10 mouse cellular contexts compared by ENCODE assay signal in genomic region chr2:28688431-28688830, GRCm38 (mm10). TPM values are rescaled to one million over a fixed set of nuclear protein-coding genes. Genes with fewer than 3 reads are reported as not detected.
DNase-seq lines count a peak whose midpoint lies in the region; ATAC-seq and TF ChIP-seq lines count a peak whose summit lies in the region.
"Had no signal": no experiment of that assay in that cellular context is flagged by ENCODE, and none has a peak within 500 bp of the region (broad histone marks: within the 10 kb centered on the region; RNA-seq: fewer than 3 reads in every experiment).

No protein-coding gene starts in this region.

- whole genome bisulfite sequencing in intestine, embryonic 14.5 days, result 42% methylated on average over 3 of the region's 3 CpGs
- 45% methylated on average over 3 of the region's 3 CpGs for WGBS in intestine, embryonic 16.5 days
- WGBS in embryonic facial prominence, embryonic 14.5 days, result 43% methylated on average over 3 of the region's 3 CpGs
- WGBS in kidney, embryonic 14.5 days, result 32% methylated on average over 3 of the region's 3 CpGs

- H3K4me1 ChIP-seq in intestine, embryonic 14.5 days (replicated peaks; ENCODE audit: control insufficient read depth, insufficient read depth, low read length), result no peaks in the 10 kb centered on the region
- H3K4me1 ChIP-seq in intestine, embryonic 16.5 days (ENCODE audit: control insufficient read depth, insufficient read depth, low read length), result no peaks in the 10 kb centered on the region
- H3K4me1 ChIP-seq in G1E (ENCODE audit: insufficient read depth, low read depth, low read length), result peaks cover 16% of the 10 kb centered on the region; the same call in 1 of the 2 replicates
- H3K4me1 ChIP-seq in embryonic facial prominence, embryonic 14.5 days (ENCODE audit: control insufficient read depth, insufficient read depth, low read length), result no peaks in the 10 kb centered on the region
- no peaks in the 10 kb centered on the region for H3K4me1 ChIP-seq in kidney, embryonic 14.5 days (ENCODE audit: control insufficient read depth, insufficient read depth, low read length)
- H3K4me1 ChIP-seq: embryonic facial prominence, embryonic 12.5 days; limb, embryonic 15.5 days had no signal

- no peak overlapping the region for H3K9ac ChIP-seq in intestine, embryonic 14.5 days (ENCODE audit: low read length)
- no peak overlapping the region for H3K9ac ChIP-seq in intestine, embryonic 16.5 days (ENCODE audit: low read depth, low read length)
- H3K9ac ChIP-seq in embryonic facial prominence, embryonic 14.5 days (ENCODE audit: low read depth, low read length), result no peak overlapping the region
- H3K9ac ChIP-seq in kidney, embryonic 14.5 days (ENCODE audit: low read depth, low read length), result no peak overlapping the region
- H3K9ac ChIP-seq: embryonic facial prominence, embryonic 12.5 days; limb, embryonic 15.5 days had no signal

- H3K4me3 ChIP-seq in intestine, embryonic 14.5 days (ENCODE audit: low read depth, low read length), result no peak overlapping the region
- H3K4me3 ChIP-seq in intestine, embryonic 16.5 days (ENCODE audit: low read length), result no peak overlapping the region
- H3K4me3 ChIP-seq in G1E (ENCODE audit: low read depth, low read length), result no peak overlapping the region
- H3K4me3 ChIP-seq in embryonic facial prominence, embryonic 14.5 days (ENCODE audit: low read depth, low read length), result no peak overlapping the region
- H3K4me3 ChIP-seq in kidney, embryonic 14.5 days (ENCODE audit: low read length), result no peak overlapping the region
- H3K4me3 ChIP-seq: embryonic facial prominence, embryonic 12.5 days; limb, embryonic 15.5 days had no signal

- peak; percentile 66 for TF ChIP-seq CTCF in G1E (IDR thresholded peaks at IDR 0.05; ENCODE audit: low read depth, low read length)

- peak; percentile 58 for DNase-seq in intestine, embryonic 14.5 days (ENCODE audit: low spot score)
- DNase-seq in 416B (ENCODE audit: low read depth) (peak; percentile 64), G1E (ENCODE audit: low spot score) (peak; percentile 59)
- DNase-seq in embryonic facial prominence, embryonic 14.5 days (ENCODE audit: low spot score), result peak; percentile 45
- peak; percentile 57 for DNase-seq in retina, postnatal 1 day

- peaks cover 44% of the 10 kb centered on the region for H3K36me3 ChIP-seq in intestine, embryonic 14.5 days (ENCODE audit: control insufficient read depth, insufficient read depth, low read length)
- 0 out of 2 replicates have a peak, but pooled peaks cover 4% of the 10 kb centered on the region for H3K36me3 ChIP-seq in intestine, embryonic 16.5 days (ENCODE audit: control insufficient read depth, insufficient read depth, low read length)
- H3K36me3 ChIP-seq in G1E (replicated peaks), result peaks cover 87% of the 10 kb centered on the region
- peaks cover 42% of the 10 kb centered on the region for H3K36me3 ChIP-seq in embryonic facial prominence, embryonic 14.5 days (ENCODE audit: control insufficient read depth, insufficient read depth, low read length)
- H3K36me3 ChIP-seq in kidney, embryonic 14.5 days (ENCODE audit: control insufficient read depth, insufficient read depth, low read length), result peaks cover 43% of the 10 kb centered on the region

- H3K9me3 ChIP-seq in intestine, embryonic 14.5 days (ENCODE audit: control insufficient read depth, low read length), result no peaks in the 10 kb centered on the region
- H3K9me3 ChIP-seq in intestine, embryonic 16.5 days (ENCODE audit: control insufficient read depth, low read length), result no peaks in the 10 kb centered on the region
- H3K9me3 ChIP-seq in G1E (replicated peaks), result no peaks in the 10 kb centered on the region
- H3K9me3 ChIP-seq in embryonic facial prominence, embryonic 14.5 days (ENCODE audit: control insufficient read depth, low read length), result no peaks in the 10 kb centered on the region
- H3K9me3 ChIP-seq in kidney, embryonic 14.5 days (ENCODE audit: control insufficient read depth, low read length), result no peaks in the 10 kb centered on the region
- H3K9me3 ChIP-seq: embryonic facial prominence, embryonic 12.5 days; limb, embryonic 15.5 days had no signal

- no peak overlapping the region for H3K27ac ChIP-seq in intestine, embryonic 14.5 days (ENCODE audit: low read depth)
- no peak overlapping the region for H3K27ac ChIP-seq in intestine, embryonic 16.5 days (ENCODE audit: low read length)
- no peak overlapping the region for H3K27ac ChIP-seq in embryonic facial prominence, embryonic 14.5 days (replicated peaks; ENCODE audit: low read depth, low read length)
- H3K27ac ChIP-seq in kidney, embryonic 14.5 days (ENCODE audit: low read depth, low read length), result no peak overlapping the region
- H3K27ac ChIP-seq: embryonic facial prominence, embryonic 12.5 days; limb, embryonic 15.5 days had no signal

- H3K4me2 ChIP-seq in intestine, embryonic 14.5 days (ENCODE audit: low read length), result no peak overlapping the region
- H3K4me2 ChIP-seq in intestine, embryonic 16.5 days (ENCODE audit: low read depth, low read length), result no peak overlapping the region
- H3K4me2 ChIP-seq in embryonic facial prominence, embryonic 14.5 days (ENCODE audit: low read depth, low read length), result no peak overlapping the region
- H3K4me2 ChIP-seq in kidney, embryonic 14.5 days (replicated peaks; ENCODE audit: low read depth, low read length), result no peak overlapping the region
- H3K4me2 ChIP-seq: embryonic facial prominence, embryonic 12.5 days; limb, embryonic 15.5 days had no signal

- no peaks in the 10 kb centered on the region for H3K27me3 ChIP-seq in intestine, embryonic 14.5 days (replicated peaks; ENCODE audit: control insufficient read depth, insufficient read depth, low read length)
- no peaks in the 10 kb centered on the region for H3K27me3 ChIP-seq in intestine, embryonic 16.5 days (replicated peaks; ENCODE audit: control insufficient read depth, insufficient read depth, low read length)
- H3K27me3 ChIP-seq in G1E (ENCODE audit: insufficient read depth, low read length), result no peaks in the 10 kb centered on the region; the same call in 1 of the 2 replicates
- H3K27me3 ChIP-seq in embryonic facial prominence, embryonic 14.5 days (replicated peaks; ENCODE audit: control insufficient read depth, insufficient read depth, low read length), result no peaks in the 10 kb centered on the region
- no peaks in the 10 kb centered on the region for H3K27me3 ChIP-seq in kidney, embryonic 14.5 days (ENCODE audit: control insufficient read depth, insufficient read depth, low read length)
- H3K27me3 ChIP-seq: embryonic facial prominence, embryonic 12.5 days; limb, embryonic 15.5 days had no signal

- no peak for ATAC-seq in intestine, embryonic 14.5 days (replicated peaks; ENCODE audit: low FRiP score, low TSS enrichment, low read depth)
- ATAC-seq in intestine, embryonic 16.5 days, result no peak
- ATAC-seq in G1E (ENCODE audit: extremely low read depth, insufficient number of reproducible peaks, low FRiP score, poor library complexity, severe bottlenecking), result no peak
- ATAC-seq in embryonic facial prominence, embryonic 14.5 days (ENCODE audit: low read depth), result 0 out of 2 replicates have a peak, but pooled peaks have one; percentile 53
- ATAC-seq in activated CD4-positive, CD25-positive, alpha-beta regulatory T cell, adult 4 months, result no peak
- ATAC-seq in kidney, embryonic 14.5 days (ENCODE audit: low FRiP score, low TSS enrichment), result no peak

RNA-seq across cellular contexts. Expression of gene Spaca9, which starts 11.1 kb away (rescaled TPM):
- 1.3 and 1.6 TPM in 2 replicates for polyA plus RNA-seq in intestine, embryonic 14.5 days (2014; fragmentation: Nextera tagmentation; extraction: Ambion mirVana)
- 0.50 and 1.1 TPM in 2 replicates for polyA plus RNA-seq in intestine, embryonic 16.5 days (2015; fragmentation: Nextera tagmentation; extraction: Ambion mirVana)
- total RNA-seq in G1E (2014; fragmentation: Nextera tagmentation) (5.6 and 7.9 TPM in 2 replicates), G1E (2017) (15.4 and 22.3 TPM in 2 replicates)
- polyA plus RNA-seq in G1E (2012), result 1.4 and 1.8 TPM in 2 replicates
- polyA plus RNA-seq in embryonic facial prominence, embryonic 14.5 days (2014; fragmentation: Nextera tagmentation; extraction: Ambion mirVana), result 3.2 and 4.4 TPM in 2 replicates
- polyA plus RNA-seq in activated CD4-positive, CD25-positive, alpha-beta regulatory T cell, adult 4 months (2017; shearing (Covaris generic)), result 1 to 10 TPM in 1 of 2 experiments, not detected in 1; 1.4 TPM
- 4.0 and 4.9 TPM in 2 replicates for polyA plus RNA-seq in kidney, embryonic 14.5 days (2014; fragmentation: Nextera tagmentation; extraction: Ambion mirVana)

RNA-seq across cellular contexts. Expression of gene Ak8, which starts 11.5 kb away (rescaled TPM):
- polyA plus RNA-seq in intestine, embryonic 14.5 days (2014; fragmentation: Nextera tagmentation; extraction: Ambion mirVana), result 0.19 and 1.3 TPM in 2 replicates
- 0.22 and 0.35 TPM in 2 replicates for polyA plus RNA-seq in intestine, embryonic 16.5 days (2015; fragmentation: Nextera tagmentation; extraction: Ambion mirVana)
- total RNA-seq in G1E (2014; fragmentation: Nextera tagmentation) (9.3 and 14.8 TPM in 2 replicates), G1E (2017) (2.8 and 3.5 TPM in 2 replicates)
- polyA plus RNA-seq in G1E (2012), result 0.38 and 0.41 TPM in 2 replicates
- polyA plus RNA-seq in embryonic facial prominence, embryonic 14.5 days (2014; fragmentation: Nextera tagmentation; extraction: Ambion mirVana), result 1.2 and 2.0 TPM in 2 replicates
- polyA plus RNA-seq in activated CD4-positive, CD25-positive, alpha-beta regulatory T cell, adult 4 months (2017; shearing (Covaris generic)), result not detected
- polyA plus RNA-seq in kidney, embryonic 14.5 days (2014; fragmentation: Nextera tagmentation; extraction: Ambion mirVana), result 0.84 and 0.97 TPM in 2 replicates

RNA-seq across cellular contexts. Expression of gene Tsc1, which starts 47.4 kb away (rescaled TPM):
- 17.2 and 19.4 TPM in 2 replicates for polyA plus RNA-seq in intestine, embryonic 14.5 days (2014; fragmentation: Nextera tagmentation; extraction: Ambion mirVana)
- polyA plus RNA-seq in intestine, embryonic 16.5 days (2015; fragmentation: Nextera tagmentation; extraction: Ambion mirVana), result 12.6 and 13.8 TPM in 2 replicates
- 35.7 and 39.0 TPM in 2 replicates for total RNA-seq in G1E (2014; fragmentation: Nextera tagmentation)
- total RNA-seq in G1E (2017), result 22.1 and 26.6 TPM in 2 replicates
- 3.5 and 5.8 TPM in 2 replicates for polyA plus RNA-seq in G1E (2012)
- polyA plus RNA-seq in embryonic facial prominence, embryonic 14.5 days (2014; fragmentation: Nextera tagmentation; extraction: Ambion mirVana), result 15.3 and 16.0 TPM in 2 replicates
- polyA plus RNA-seq in activated CD4-positive, CD25-positive, alpha-beta regulatory T cell, adult 4 months (2017; shearing (Covaris generic)), result 10 to 100 TPM; 13.9 to 16.2 TPM
- polyA plus RNA-seq in kidney, embryonic 14.5 days (2014; fragmentation: Nextera tagmentation; extraction: Ambion mirVana), result 14.8 and 22.2 TPM in 2 replicates
